Mouse (Mus musculus) heart, adult 2 months (tissue): Measurements from ENCODE around the gene Gm4553. TPM values are rescaled to one million over a fixed set of nuclear protein-coding genes. Genes with fewer than 3 reads are reported as not detected.
"Not testable (repeated sequence)": the region's sequence is repeated elsewhere in the genome, so short reads cannot be mapped to it uniquely, and the experiment has no call there.

Experiments
- DNase-seq, 2 experiments: peaks; one replicate each; pipeline ENCODE4 v3.0.0; 2021
- H3K27ac ChIP-seq: fragments of 200-600 bp; 2 replicates; pipeline ENCODE4 v1.8.1; 2022
- H3K27me3 ChIP-seq: fragments of 200-500 bp; 2 replicates; pipeline ENCODE4 v1.6.1; 2012; ENCODE audit warnings: mild to moderate bottlenecking, low read length, inconsistent platforms, mixed read lengths; ENCODE audit not compliant: control insufficient read depth, insufficient read depth
- H3K36me3 ChIP-seq: fragments of 200-500 bp; 2 replicates; pipeline ENCODE4 v1.6.1; 2012; ENCODE audit warnings: low read length, inconsistent platforms; ENCODE audit not compliant: control insufficient read depth, insufficient read depth
- H3K4me1 ChIP-seq: fragments of 200-500 bp; 2 replicates; pipeline ENCODE4 v1.6.1; 2011; ENCODE audit warnings: low read length; ENCODE audit not compliant: control insufficient read depth, insufficient read depth
- H3K4me3 ChIP-seq: fragments of 200-600 bp; 2 replicates; pipeline ENCODE4 v1.8.1; 2022
- H3K79me2 ChIP-seq: fragments of 200-500 bp; replicated peaks from 2 replicates; pipeline ENCODE4 v1.6.1; 2012; ENCODE audit warnings: mild to moderate bottlenecking, inconsistent platforms, low read length, moderate library complexity, mixed read lengths; ENCODE audit not compliant: control insufficient read depth, insufficient read depth
- H3K9ac ChIP-seq: fragments of 200-500 bp; 2 replicates; pipeline ENCODE4 v1.6.1; 2012; ENCODE audit warnings: low read depth, mild to moderate bottlenecking, control low read depth, inconsistent platforms, low read length, mixed read lengths
- CTCF ChIP-seq: fragments of 200-600 bp; IDR thresholded peaks from 2 replicates; pipeline ENCODE4 v1.8.1; 2022; ENCODE audit warnings: antibody characterized with exemption, mild to moderate bottlenecking, moderate library complexity
- EP300 ChIP-seq: fragments of 200-500 bp; IDR thresholded peaks from 2 replicates; pipeline ENCODE4 v1.6.1; 2011; ENCODE audit warnings: low read depth, low read length, control low read depth; ENCODE audit not compliant: insufficient read depth
- POLR2A ChIP-seq: fragments of 200-500 bp; IDR thresholded peaks from 2 replicates; pipeline ENCODE4 v1.6.1; 2011; ENCODE audit warnings: mild to moderate bottlenecking, low read depth, low read length, control low read depth; ENCODE audit not compliant: insufficient read depth
- WGBS: fragments of 180-500 bp; shearing (Covaris S2); methylation state at CpG from one replicate; pipeline ENCODE4 v1.1.7; 2018; 5-methylcytosine and 5-hydroxymethylcytosine counted together
- intact Hi-C: fragments of 180-260 bp; cut with DNase I; formaldehyde crosslinking; loops from one replicate; pipeline ENCODE4 v1.15.1; 2025
- long read RNA-seq: library from polyadenylated mRNA; stranded (forward); transcript quantifications from one replicate; pipeline ENCODE4 v2.0.0, GENCODE M21; 2021
- polyA plus RNA-seq: library from polyadenylated mRNA; depleted of rRNA; stranded (reverse); fragments of >200 nt; gene quantifications from 2 replicates; pipeline ENCODE4 v1.2.3, GENCODE M21; 2012; rRNA removed
- total RNA-seq, 2 experiments: library from RNA; stranded (reverse); gene quantifications; 2 replicates each; pipeline ENCODE4 v1.2.3; 2021

Gene Gm4553
- total RNA-seq (not detected), polyA plus RNA-seq (not detected in 2 replicates)
- long read RNA-seq, result 0 reads

DNA sequence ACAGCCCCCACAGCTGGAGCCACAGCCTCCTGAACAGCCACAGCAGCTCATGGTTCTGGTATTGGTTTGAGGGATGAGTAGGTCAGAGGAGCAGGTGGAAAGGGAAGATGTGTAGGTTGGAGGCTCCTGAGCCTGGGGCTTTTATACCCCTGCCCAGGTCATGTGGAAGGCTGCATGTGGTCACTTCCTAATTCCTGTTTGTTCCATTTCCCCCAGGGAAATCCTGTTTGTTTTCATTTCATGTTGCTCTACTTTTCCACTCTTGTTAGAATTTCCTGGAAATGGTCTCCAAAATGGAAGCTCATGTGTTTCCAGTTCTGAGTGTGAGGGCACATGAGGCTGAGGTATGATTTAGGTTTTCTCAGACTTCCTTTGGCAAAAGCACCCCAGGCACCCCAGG, at the start of gene Gm4553:
TSS of gene Gm4553 (minus strand) at position 101 of the 400 bp plus-strand sequence.
- H3K36me3 ChIP-seq, H3K9ac ChIP-seq, intact Hi-C loops, H3K4me1 ChIP-seq, H3K4me3 ChIP-seq, H3K79me2 ChIP-seq, H3K27me3 ChIP-seq, DNase-seq, H3K27ac ChIP-seq: not testable (repeated sequence)

DNA sequence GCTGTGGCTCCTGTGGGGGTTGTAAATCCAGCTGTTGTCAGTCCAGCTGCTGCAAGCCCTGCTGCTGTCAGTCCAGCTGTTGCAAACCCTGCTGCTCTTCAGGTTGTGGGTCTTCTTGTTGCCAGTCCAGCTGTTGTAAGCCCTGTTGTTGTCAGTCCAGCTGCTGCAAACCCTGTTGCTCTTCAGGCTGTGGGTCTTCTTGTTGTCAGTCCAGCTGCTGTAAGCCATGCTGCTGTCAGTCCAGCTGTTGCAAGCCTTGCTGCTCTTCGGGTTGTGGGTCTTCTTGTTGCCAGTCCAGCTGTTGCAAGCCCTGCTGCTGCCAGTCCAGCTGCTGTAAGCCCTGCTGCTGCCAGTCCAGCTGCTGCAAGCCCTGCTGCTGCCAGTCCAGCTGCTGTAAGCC, 46.6 kb upstream of the Gm4553 start:
- H3K79me2 ChIP-seq, H3K9ac ChIP-seq, H3K4me1 ChIP-seq, intact Hi-C loops, H3K36me3 ChIP-seq, H3K27me3 ChIP-seq, H3K27ac ChIP-seq, H3K4me3 ChIP-seq, DNase-seq: not testable (repeated sequence)
- 50% methylated on average over 1 of the region's 1 CpGs for WGBS

DNA sequence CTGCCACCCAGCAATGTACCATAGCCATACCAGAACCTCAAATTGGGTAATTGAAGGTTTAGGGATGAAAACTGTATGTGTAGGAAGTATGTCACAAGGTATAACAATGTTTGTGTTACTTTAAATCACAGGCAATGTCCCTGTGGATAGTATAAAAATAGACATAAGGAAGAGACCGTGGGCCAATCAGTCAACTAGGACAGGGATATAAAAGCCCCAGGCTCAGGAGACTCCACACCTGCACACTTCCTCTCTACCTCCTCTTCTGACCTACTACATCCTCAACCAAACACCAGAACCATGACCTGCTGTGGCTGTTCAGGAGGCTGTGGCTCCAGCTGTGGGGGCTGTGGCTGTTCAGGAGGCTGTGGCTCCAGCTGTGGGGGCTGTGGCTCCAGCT, 46.0 kb upstream of the Gm4553 start, which contains the start of gene Gm7579:
TSS of gene Gm7579 (plus strand) at position 301 of the 400 bp plus-strand sequence.
- no peaks in the 10 kb centered on the region for H3K4me1 ChIP-seq
- H3K79me2 ChIP-seq, result no peaks in the 10 kb centered on the region
- 38% methylated on average over 1 of the region's 1 CpGs for WGBS
- intact Hi-C loops, result no loop called here
- no peaks in the 10 kb centered on the region for H3K36me3 ChIP-seq
- no peak within 1 kb of the TSS for H3K27ac ChIP-seq
- H3K9ac ChIP-seq, result no peak within 1 kb of the TSS
- H3K4me3 ChIP-seq, result no peak within 1 kb of the TSS
- no peak for DNase-seq
- TF ChIP-seq CTCF (no peak), POLR2A (no peak), EP300 (no peak)
- no peaks in the 10 kb centered on the region for H3K27me3 ChIP-seq

DNA sequence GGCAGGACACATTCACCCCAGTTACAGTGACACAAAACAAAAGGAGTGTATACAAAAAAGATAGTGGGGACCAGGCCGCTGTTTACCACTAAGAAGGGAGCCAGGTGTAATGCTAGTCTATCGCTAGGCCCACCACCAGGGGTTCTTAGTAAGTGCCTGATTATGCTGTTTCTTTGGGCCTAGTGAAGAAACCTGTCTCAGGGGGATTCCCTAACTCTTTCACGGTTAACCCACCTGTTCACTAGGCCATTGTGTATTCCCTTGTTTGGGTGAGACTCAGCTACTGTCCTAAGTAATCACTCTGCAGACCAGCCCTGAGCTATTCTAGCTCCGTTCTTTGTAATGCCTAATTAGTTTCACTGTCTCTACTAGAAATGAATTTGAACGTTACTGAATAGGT, 41.4 kb upstream of the Gm4553 start:
- H3K4me1 ChIP-seq, H3K4me3 ChIP-seq, DNase-seq, H3K9ac ChIP-seq, H3K36me3 ChIP-seq, H3K79me2 ChIP-seq, H3K27ac ChIP-seq, H3K27me3 ChIP-seq, intact Hi-C loops: not testable (repeated sequence)
- 80% methylated on average over 5 of the region's 5 CpGs for WGBS

DNA sequence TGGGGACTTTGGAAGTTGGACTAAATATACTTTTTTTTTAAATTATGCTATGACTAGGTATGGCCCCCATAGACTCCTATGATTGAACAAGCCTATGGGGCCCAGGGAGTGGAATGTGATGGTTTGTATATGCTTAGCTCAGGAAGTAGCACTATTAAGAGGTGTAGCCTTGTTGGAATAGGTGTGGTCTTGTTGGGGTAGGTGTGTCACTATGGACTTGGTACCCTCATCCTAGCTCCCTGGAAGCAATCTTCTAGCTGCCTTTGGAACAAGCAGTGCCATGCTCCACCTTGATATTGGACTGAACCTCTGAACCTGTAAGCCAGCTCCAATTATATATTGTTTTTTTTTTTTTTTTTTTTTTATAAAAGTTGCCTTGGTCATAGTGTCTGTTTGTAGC, 39.9 kb upstream of the Gm4553 start:
- Histone ChIP-seq H3K27me3 (no peaks in the 10 kb centered on the region), H3K4me1 (no peaks in the 10 kb centered on the region), H3K9ac (no peak overlapping the region), H3K27ac (no peak overlapping the region), H3K36me3 (no peaks in the 10 kb centered on the region), H3K79me2 (no peaks in the 10 kb centered on the region), H3K4me3 (no peak overlapping the region)
- TF ChIP-seq CTCF, result no peak
- TF ChIP-seq POLR2A, result no peak
- TF ChIP-seq EP300, result no peak
- intact Hi-C loops, result no loop called here
- no peak for DNase-seq

DNA sequence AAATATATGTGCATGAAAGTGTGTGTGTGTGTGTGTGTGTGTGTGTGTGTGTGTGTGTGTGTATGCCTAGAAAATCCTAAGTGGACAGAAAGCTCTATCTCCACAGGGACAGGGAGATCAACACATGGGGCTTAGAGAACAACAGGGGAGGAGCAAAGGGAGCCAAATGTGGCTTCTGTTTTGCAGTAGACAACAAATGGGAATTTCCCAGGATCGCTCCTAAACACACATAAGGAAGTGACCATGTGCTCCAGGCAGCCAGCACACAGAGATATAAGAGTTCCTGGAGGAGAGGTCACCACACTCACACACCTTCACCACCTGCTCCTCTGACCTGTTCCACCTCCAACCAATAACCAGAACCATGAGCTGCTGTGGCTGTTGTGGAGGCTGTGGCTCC, 35.5 kb upstream of the Gm4553 start, which contains the start of gene Krtap5-3:
TSS of gene Krtap5-3 (plus strand) at position 301 of the 400 bp plus-strand sequence.
- H3K79me2 ChIP-seq, result no peaks in the 10 kb centered on the region
- no peaks in the 10 kb centered on the region for H3K4me1 ChIP-seq
- no peak within 1 kb of the TSS for H3K9ac ChIP-seq
- H3K36me3 ChIP-seq, result no peaks in the 10 kb centered on the region
- TF ChIP-seq CTCF (no peak), POLR2A (no peak), EP300 (no peak)
- no peaks in the 10 kb centered on the region for H3K27me3 ChIP-seq
- no peak within 1 kb of the TSS for H3K27ac ChIP-seq
- no peak within 1 kb of the TSS for H3K4me3 ChIP-seq
- no peak for DNase-seq
- 31% methylated on average over 1 of the region's 1 CpGs for WGBS
- intact Hi-C loops, result no loop called here

DNA sequence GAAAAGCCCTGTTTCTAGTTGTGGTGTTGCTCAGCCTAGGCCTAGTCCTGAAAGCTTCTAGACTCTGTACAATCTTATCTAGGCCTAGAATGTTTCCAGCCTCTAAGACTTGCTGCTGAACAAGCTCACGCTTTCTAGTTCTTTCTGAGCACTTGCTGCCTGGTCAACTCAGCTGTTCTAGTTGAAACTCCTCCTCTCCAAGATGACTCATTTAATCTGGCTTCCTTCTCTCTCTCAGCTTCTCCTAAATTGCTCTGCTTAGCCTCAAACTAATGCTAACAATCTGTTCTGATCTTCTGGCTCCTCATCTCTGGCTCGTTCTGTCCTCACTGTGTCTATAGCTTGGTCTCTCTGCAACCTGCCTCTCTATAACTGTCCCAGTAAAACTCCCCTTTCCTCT, 33.2 kb upstream of the Gm4553 start:
- no peak for DNase-seq
- TF ChIP-seq POLR2A, result no peak
- TF ChIP-seq EP300, result no peak
- no peak for TF ChIP-seq CTCF
- no peaks in the 10 kb centered on the region for H3K36me3 ChIP-seq
- H3K4me3 ChIP-seq, result no peak overlapping the region
- no peak overlapping the region for H3K27ac ChIP-seq
- no peaks in the 10 kb centered on the region for H3K4me1 ChIP-seq
- WGBS, result 57% methylated on average over 2 of the region's 2 CpGs
- H3K27me3 ChIP-seq, result no peaks in the 10 kb centered on the region
- no peak overlapping the region for H3K9ac ChIP-seq
- intact Hi-C loops, result no loop called here
- no peaks in the 10 kb centered on the region for H3K79me2 ChIP-seq
